Mouse (Mus musculus) common myeloid progenitor, adult 5-6 weeks (primary cell): ENCODE measurements around the gene Jmjd1c. TPM values are rescaled to one million over a fixed set of nuclear protein-coding genes. Genes with fewer than 3 reads are reported as not detected.

Experiments used
- ATAC-seq: replicated peaks from 2 replicates; pipeline ENCODE4 v1.8.0; 2016; ENCODE audit warnings: low read depth, mild to moderate bottlenecking, moderate TSS enrichment, inconsistent platforms; ENCODE audit not compliant: poor library complexity, severe bottlenecking
- total RNA-seq: library from RNA; stranded (forward); fragments of 200-1000, 187-1606 nt; gene quantifications from 2 replicates; pipeline ENCODE4 v1.2.3, GENCODE M21; 2017

Gene Jmjd1c
- total RNA-seq, 1 experiment from 2014 or later, result 162 TPM

DNA sequence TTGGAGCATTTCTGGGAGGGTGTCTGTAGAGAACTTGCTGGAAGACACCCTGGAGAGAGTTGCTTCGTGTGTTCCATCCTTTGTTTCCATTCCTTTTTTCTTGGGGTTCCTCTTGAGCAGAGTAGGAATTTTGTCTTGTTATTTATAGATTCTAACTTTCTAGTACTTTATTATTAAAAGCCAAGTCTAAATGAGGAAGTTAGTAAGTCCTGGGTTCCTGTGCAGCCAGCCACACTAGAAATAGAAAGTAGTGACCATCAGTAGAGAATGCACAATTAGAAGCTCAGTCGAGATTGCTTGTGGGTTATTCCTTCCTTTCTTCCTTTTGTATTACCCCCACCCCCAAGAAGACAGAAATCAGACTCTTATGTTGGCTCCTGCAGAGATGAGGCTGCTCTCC is 27.8 kb downstream of the Jmjd1c start:
- ATAC-seq, result peak; percentile 37

DNA sequence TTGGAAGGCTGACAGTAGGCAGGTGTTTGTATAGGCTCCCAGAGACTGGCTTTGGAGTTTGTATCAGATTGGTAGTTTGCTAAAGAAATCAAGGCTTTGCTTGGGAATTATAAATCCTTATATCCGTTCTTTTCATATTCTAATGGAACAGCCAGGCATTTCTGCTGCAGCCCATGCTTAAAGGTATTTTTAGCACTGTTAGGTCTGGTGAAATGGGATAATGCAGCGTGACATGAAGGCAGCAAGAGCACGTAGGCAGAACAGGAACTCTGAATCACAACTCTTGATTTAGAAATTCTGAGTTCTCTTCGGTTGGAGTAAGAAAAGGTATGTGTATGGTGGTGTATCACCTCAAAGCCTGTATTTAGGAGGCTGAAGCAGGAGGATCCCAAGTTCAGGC is 28.2 kb downstream of the Jmjd1c start:
- no peak for ATAC-seq

DNA sequence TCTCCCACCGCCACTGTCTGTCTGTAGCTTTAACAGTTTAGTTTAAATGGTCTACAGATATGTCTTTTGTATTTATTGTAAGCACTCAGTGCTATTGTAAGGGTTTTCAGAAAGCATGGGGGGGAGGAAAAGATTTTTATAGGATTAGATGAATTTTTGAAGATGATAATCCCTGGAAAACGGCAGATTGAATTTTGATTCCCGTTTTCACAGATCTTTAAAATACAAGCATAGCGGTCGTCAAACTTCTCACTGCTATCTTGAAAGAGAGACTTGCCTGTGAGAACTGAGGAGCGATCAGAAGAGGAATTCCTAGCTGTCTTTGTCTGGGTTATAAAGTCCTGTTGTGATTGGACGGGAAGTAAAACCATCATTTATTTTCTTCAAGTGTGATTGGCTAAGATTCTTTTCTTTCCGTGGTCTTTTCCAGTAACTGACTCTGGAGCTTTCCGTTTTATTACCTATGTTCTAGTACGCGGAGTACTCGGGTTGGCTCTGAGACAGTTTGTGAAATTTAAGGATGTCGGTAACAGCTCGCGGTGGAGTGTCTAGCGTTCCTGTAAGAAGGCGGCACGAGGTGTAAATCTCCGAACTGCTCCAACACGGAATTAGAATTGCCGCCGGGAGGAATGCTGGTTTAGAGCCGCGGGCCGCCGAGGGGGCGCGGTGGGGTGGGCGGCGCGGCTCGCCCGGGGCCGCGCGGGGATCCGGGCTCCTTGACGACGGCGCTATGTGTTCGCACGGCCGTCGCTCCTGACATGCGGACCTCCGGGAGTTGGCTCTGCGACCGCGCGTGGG is 30.3 kb downstream of the Jmjd1c start:
- ATAC-seq, result peak; percentile 52

DNA sequence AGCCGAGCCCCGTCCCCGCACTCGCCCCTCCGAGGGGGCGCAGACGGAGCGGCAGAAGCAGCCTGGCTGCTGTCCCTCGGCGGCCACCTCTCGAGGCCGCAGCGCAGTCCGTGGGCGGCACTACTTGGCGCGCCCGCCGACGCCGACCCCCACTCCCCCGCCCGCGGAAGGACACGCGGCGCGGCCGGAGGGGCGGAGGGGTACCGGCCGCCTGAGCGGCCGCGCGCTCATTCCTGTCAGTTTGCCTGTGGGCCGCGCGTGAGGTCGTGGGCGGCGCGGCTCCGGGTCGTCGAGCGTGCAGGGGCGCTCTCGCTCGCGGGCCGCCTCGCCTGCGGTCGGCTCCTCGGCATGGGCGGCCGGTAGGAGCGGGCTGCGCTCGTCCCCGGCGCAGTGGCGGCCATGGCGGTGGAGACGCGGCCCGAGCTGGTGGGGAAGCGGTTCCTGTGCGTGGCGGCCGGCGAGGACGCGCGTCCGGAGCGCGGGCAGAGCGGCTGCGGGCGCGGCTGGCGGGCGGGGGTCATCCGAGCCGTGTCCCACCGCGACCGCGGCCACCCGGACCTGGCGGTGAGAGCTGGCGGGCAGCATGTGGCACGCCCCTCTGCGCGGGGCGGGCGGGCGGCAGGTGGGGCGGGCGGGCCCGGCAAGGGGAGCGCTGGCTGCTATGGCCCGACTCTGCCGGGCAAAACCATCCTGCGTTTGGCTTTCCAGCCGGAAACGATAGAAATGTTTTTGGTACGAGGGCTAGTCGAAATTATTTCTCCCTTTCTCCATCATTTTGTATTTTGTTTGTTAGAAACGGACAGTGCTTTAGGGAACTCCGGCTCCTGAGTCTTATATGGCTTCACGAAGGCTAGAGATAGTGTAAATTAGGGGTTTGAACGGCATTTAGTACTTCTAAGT is 31.2 kb downstream of the Jmjd1c start:
- peak; percentile 27 for ATAC-seq

DNA sequence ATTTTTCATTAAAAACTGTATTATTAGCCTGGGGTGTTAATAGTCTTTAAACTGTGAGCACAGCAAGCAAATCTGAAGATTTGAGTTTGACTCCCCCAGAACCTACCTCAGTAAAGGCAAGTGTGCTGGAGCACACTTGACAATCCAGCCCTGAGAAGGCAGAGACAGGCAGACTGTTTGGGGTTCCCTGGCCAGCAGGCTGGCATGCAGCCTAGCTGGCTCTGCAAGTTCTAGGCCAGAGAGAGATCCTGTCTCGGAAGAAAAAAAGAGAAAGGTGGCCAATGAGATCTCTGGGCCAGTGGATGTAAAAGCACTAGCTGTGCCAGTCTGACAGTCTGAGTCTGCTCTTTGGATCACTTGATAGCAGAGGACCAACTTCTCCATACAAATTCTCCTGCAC is 33.6 kb downstream of the Jmjd1c start:
- no peak for ATAC-seq

DNA sequence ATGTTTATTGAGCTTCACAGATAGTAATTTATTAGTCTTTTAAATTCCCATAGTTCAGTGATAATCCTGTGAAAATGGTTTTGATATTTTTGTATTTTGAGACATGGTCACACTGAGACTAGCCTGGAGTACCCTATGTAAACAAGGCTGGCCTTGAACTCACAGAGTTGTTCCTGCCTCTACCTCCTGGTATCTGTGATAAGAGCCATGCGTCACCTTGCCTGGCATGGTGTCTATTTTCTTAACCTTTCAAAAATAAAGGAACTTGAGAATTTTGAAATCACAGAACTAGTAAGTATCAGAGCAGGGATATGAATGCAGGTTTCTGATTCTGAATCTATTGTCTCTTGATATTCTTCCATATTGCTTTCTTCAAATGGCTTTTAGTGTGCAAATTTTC is 35.8 kb downstream of the Jmjd1c start:
- no peak for ATAC-seq

DNA sequence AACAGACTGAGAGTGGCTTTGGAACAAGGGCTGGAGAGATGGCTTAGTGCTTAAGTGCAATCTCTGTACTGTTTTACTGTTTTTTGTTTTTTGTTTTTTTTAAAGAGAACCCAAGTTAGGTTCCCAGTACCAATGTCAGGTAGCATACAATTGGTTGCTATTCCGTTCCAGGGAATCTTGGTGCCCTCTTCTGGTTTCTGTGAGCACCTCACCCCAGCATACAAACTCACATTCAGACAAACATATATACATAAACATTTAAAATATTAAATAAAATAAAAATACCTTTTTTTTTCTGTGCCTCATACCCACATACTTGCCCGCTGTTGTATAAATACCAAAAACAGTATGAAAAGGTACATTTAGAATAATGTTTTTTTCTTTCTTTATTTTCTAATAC is 38.4 kb downstream of the Jmjd1c start:
- ATAC-seq, result no peak

DNA sequence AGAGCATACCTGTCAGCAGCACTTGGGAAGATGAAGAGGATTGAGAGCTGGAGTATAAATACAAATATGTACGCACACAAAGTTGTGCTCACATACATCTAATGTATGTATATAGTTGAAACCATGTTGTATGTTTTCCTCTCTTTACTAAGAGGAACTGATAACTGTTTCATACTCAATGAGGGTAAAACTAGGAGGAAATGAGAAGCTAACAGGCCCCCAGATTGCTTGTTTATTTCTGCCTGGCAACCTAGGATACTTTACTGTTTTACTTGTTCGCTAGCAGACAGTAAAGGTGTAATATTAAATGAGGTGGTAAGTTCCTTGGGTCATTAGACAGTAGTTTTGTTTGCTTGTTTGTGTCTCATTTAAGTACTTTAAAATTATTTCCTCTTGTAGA is 41.5 kb downstream of the Jmjd1c start:
- peak; percentile 39; the same call in 1 of the 2 replicates for ATAC-seq

DNA sequence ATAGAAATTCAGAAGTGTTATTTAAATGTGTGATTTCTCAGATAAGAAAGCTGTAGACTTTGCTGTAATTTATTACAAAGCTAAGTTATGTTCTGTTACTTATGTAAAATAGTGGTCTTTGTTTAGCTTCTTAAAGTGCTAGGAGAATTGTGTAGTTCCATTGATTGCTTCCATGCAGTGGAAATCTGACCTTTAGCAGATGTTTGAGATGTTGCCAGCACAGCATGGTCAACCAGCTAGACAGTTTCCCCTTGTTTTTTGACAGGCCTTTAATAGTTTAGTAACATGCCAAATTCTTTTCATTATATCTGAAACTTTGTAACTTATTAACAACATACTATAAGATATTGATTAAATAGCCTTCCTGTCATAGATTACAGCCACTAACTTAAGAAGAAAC is 47.7 kb downstream of the Jmjd1c start:
- no peak for ATAC-seq

DNA sequence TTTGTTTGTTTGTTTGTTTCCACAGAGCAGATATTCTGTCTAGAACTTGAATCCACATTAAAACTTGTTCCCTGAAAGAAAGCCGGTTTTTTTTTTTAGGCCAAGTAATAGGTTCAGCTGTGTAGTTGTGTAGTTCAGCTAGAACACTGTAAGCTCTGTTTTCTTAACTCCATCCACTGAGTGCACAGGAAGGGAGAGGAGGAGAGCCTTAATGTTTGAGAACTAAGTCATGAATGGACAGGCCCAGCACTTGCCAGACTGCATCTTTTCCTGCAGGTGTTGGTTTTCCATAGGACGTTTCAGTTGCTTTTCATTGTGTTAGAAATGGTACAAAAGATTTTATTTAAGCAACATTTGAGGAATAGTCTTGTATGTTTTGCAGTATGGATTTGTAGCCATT is 48.3 kb downstream of the Jmjd1c start:
- no peak for ATAC-seq

DNA sequence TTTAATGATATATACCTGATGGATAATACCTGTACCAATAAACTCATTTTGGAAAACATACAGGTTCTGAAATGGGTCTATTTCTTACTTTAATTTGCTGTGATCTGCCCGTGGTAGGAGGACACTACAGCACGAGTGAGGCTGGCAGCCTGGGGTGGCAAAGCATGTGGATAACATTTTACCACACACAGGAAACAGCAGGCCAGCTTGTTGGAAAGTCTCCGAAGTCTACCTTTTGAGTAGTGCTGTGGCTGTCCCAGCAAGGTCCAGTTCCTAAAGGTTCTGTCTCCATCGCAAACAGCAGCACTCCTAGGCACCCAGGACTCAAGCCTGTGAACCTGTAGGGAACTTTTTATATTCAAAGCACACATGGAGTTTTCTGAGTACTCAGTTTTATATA is 49.7 kb downstream of the Jmjd1c start:
- ATAC-seq, result peak; percentile 69

DNA sequence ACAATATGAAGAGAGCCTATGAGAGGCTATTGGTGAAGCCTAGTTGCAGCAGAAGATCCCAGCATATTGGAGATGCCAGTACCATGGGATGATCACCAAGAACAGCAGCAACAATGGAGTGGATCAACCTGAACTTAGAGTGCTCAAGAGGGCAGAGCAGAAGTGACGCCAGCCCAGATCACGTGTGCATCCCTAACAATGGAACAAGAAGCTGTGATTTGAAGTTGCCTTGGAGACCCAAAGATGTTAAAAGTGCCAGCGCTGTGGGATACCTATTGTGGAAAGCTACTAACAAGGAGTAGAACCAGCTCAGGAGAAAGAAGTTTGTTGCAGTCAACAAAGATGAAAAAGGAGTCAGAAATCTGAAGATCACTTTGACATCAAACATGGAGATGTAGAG is 55.8 kb downstream of the Jmjd1c start:
- ATAC-seq, result no peak

DNA sequence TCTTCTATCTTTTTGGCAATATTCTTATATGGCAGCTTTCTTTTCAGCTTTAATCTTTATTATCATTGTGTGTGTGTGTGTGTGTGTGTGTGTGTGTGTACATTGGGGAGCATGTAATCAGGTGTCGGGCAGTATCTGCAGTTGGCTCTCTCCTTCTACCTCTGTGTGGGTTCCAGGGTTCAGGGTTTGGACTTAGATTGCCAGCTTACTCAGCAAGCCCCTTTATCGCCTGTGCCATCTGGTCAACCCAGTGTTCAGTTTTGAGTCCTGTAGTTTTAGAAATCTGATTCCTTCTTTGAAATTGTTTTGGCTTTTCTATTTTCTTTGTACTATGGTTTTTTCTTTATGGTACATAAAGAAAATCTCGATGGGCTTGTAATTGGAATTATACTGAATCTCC is 58.7 kb downstream of the Jmjd1c start:
- no peak for ATAC-seq

DNA sequence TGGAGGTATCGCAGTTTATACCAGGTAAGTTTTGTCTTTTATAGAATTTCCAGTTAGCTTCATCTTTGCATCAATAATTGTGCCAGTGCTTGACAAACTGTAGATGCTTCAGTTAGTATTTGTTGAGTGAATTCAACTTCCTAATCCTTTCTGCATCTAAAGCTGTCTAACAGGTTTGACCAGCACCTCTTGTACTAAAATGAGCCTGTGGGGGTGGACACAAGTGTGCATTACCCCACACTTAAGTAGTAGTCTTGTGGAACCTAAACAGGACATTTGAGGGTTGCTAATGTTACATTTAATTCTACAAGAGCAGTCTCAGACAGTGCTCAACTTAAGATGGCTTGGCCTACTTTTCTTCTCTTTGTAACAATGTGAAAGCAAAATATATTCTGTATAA is 78.1 kb downstream of the Jmjd1c start:
- no peak for ATAC-seq

DNA sequence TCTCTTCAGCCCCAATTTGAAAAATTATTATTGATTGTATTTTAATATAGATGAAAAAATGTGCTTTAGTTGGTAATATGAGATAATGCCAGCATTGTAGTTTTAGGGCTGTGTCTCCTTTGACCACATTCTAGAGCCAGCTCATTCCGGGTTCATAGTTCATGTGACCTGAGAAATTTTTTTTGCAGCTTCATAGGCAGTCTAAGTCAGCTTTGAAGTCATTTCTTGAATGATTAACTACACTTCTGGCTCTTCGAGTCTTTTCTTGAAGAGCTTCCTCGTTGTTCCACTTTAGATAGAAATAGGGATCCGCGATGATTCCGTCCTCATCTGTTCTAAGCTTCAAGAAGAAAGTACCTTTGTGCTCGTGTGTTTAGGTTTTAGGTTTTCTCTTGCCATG is 80.1 kb downstream of the Jmjd1c start:
- no peak for ATAC-seq

DNA sequence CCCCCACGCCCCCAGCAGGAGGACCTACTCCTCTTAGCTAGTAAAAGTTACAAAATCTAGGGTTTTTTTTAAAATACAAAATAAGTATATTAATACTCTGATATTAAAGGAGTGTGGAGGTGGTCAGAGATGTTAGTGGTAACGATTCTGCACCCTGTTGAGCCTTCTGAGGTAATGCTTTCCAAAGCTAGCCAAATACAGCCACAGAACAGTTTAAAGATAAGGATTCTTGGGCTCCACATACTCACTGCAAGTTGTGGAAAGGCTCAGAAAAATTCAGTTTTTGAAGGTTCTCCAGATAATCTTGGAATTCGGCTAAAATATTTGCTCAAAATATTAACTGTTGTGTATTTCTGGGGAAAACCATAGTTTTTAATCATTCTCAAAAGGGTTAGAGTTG is 81.0 kb downstream of the Jmjd1c start:
- ATAC-seq, result peak; percentile 68

DNA sequence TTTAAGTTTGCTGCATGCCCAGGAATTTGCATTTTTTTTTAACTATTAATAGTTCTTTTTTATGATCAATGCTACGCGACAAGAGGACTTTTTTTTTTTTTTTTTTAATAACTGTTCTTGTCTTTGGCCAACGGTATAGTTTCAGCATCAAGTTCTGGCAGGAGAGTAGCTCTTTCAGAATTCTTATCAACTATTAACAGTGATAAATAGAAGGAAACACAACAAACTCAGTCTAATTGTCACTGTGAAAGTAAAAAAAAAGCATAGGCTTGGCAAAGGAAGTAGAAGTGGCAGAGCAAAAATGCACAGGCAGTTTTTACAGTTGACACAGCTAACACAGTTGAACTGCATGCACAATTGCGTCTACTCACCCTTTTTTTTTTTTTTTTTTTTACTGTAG is 81.5 kb downstream of the Jmjd1c start:
- peak; percentile 55 for ATAC-seq

DNA sequence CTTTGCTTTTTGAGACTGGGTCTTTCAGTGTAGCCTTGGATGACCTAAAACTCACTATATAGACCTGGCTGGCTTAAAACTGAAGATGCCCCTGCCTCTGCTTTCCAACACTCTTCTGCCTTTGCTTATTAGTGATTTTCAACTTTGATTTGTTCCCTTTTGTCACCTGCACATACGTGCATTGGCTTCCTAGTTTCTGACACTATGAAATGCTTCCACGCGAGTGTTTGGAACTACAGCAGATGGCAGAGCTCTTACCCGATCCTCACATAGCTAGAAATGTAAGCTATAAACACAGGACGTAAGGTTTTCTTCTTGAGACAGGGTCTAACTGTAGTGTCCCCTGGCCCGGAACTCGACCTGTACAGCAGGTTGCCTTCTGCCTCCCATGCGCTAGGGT is 84.1 kb downstream of the Jmjd1c start:
- ATAC-seq, result no peak

DNA sequence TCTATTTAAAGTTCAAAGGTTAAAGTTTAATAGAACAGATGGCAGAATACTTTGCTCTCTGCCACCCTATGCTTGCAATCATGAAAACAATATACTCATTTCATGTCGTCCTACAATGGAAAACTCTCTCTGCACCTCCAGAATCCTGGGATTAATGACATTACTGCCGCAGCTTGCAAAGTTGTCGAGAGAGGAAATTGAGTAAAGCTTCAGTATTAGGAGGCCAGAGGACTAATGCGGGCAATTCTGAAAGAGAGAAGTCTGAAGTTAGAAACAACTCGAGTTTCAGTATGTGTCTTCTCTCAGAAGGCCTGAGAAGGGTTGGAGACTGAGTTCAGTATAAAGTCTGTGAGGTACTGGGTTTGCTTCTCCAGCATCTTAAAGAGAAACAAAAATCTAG is 84.9 kb downstream of the Jmjd1c start:
- no peak for ATAC-seq

DNA sequence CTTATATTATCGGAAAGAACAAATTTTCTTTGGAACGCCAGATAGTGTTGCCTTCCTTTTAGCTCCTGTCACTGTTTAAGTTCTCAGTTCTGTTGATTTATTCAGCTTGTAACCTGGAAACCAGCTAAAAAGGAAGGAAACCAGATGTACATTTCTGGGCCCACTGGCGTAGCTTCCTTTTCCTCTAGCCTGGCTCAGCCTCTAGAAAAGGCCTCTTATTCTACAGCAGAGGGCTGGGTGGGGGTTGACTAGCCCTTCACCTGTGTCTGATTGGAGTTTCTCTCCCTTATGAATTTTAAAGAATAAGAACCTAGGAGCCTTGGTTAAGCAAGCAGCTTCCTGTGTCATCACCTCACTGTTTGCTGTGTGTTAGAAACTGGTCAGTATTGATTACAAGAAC is 86.7 kb downstream of the Jmjd1c start:
- peak; percentile 15; the same call in 1 of the 2 replicates for ATAC-seq

DNA sequence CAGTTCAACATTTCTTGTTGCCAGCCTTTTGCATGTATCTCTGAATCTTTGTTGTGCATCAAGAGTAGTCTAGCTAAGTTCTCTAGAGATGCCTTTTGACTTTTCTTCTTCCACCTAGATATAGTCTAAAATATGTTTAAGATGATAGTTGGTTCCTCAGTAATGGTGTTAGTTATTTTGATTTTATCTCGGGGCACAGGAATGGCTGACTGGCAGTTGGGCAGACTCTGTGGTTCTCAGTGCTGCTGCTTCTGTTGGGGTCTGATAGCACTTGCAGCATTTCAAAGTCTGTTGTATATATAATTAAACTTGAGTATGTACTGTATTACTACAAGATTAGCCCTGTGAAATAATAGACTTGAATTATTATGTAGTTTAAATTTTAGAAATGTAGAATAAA is 87.2 kb downstream of the Jmjd1c start:
- ATAC-seq, result peak; percentile 37
